Mouse (Mus musculus) liver, embryonic 14.5 days (tissue): ENCODE measurements around the gene Efl1.

Source experiments
- CTCF ChIP-seq: IDR thresholded peaks from 2 replicates; pipeline ENCODE4 v1.5.1; 2016; ENCODE audit warnings: antibody characterized with exemption, low read depth, control low read depth
- EP300 ChIP-seq: IDR thresholded peaks from 2 replicates; pipeline ENCODE4 v1.6.1; 2016; ENCODE audit warnings: antibody characterized with exemption, low read depth

- TF ChIP-seq CTCF (no peak), EP300 (no peak)
Observed at GRCm38 (mm10) chr7:82749239-82749638, 100.8 kb downstream of the Efl1 start.
